Mouse (Mus musculus): ENCODE measurements around the gene Eps15.
A peak's percentile ranks its signal among the peaks of the same experiment; 100 is the strongest.

- no peak for TF ChIP-seq USF1 (IDR thresholded peaks at IDR 0.05; ENCODE audit: low read depth)
- TF ChIP-seq MYOG (IDR thresholded peaks at IDR 0.05; ENCODE audit: control insufficient read depth in 1 of 3, insufficient read depth in 1 of 3, insufficient read length in 2 of 3, low read depth in 2 of 3): no peak
- no peak for TF ChIP-seq MAX (IDR thresholded peaks at IDR 0.05; ENCODE audit: low read depth)
- no peak for TF ChIP-seq POLR2A (IDR thresholded peaks at IDR 0.05; ENCODE audit: insufficient read length, low read depth)
- no peak for TF ChIP-seq TCF12 (IDR thresholded peaks at IDR 0.05; ENCODE audit: insufficient read depth, poor library complexity, severe bottlenecking)
- peak in 2 of 3 experiments; percentile 14 to 19 for TF ChIP-seq MYOD1 (IDR thresholded peaks at IDR 0.05; ENCODE audit: control insufficient read depth in 1 of 3, insufficient read length in 2 of 3, low read depth in 2 of 3)
- TF ChIP-seq CEBPB (IDR thresholded peaks at IDR 0.05; ENCODE audit: insufficient read depth, poor library complexity, severe bottlenecking): no peak
- TF ChIP-seq POLR2AphosphoS2 (IDR thresholded peaks at IDR 0.05; ENCODE audit: insufficient read length, low read depth): no peak
- no peak for TF ChIP-seq E2F4 (IDR thresholded peaks at IDR 0.05; ENCODE audit: insufficient read depth)
Observed at GRCm38 (mm10) chr4:109238428-109239268, 41.4 kb upstream of the Eps15 start.

Data from myocyte (in vitro differentiated cells).